Mouse (Mus musculus): ENCODE data around the gene Arhgap18. TPM values are rescaled to one million over a fixed set of nuclear protein-coding genes. Genes with fewer than 3 reads are reported as not detected.

The Arhgap18 gene
- polyA plus RNA-seq, 1 experiment from 2014 or later = 13.9 TPM

- WGBS = 81% methylated on average over 1 of the region's 1 CpGs
- H3K9me3 ChIP-seq (replicated peaks; ENCODE audit: control insufficient read depth, low read length, poor library complexity, severe bottlenecking) = no peaks in the 10 kb centered on the region
- no peak overlapping the region for H3K4me3 ChIP-seq (ENCODE audit: low read depth, low read length)
- 0 out of 2 replicates have a peak, but pooled peaks cover 2% of the 10 kb centered on the region for H3K36me3 ChIP-seq (ENCODE audit: control insufficient read depth, insufficient read depth, low read length)
- no peak overlapping the region for H3K9ac ChIP-seq (ENCODE audit: low read depth, low read length)
- no peak overlapping the region for H3K4me2 ChIP-seq (ENCODE audit: low read length)
- no peaks in the 10 kb centered on the region for H3K4me1 ChIP-seq (ENCODE audit: control insufficient read depth, insufficient read depth, low read length)
- ATAC-seq = no peak
- no peaks in the 10 kb centered on the region for H3K27me3 ChIP-seq (ENCODE audit: control insufficient read depth, insufficient read depth, low read depth, low read length)
- no peak overlapping the region for H3K27ac ChIP-seq (ENCODE audit: low read length)
These were observed 110.8 kb downstream of the Arhgap18 start for GRCm38 (mm10) chr10:26863982-26864381.

GRCm38 (mm10) chr10:26870802-26871201 lies 117.6 kb downstream of the Arhgap18 start:
- no peaks in the 10 kb centered on the region for H3K36me3 ChIP-seq (ENCODE audit: control insufficient read depth, insufficient read depth, low read length)
- H3K9ac ChIP-seq (ENCODE audit: low read depth, low read length) = no peak overlapping the region
- no peak overlapping the region for H3K4me3 ChIP-seq (ENCODE audit: low read depth, low read length)
- 41% methylated on average over 2 of the region's 2 CpGs for WGBS
- peaks cover 6% of the 10 kb centered on the region; the same call in 1 of the 2 replicates for H3K4me1 ChIP-seq (ENCODE audit: control insufficient read depth, insufficient read depth, low read length)
- H3K27ac ChIP-seq (ENCODE audit: low read length) = peak overlapping the region; percentile 65
- no peak overlapping the region for H3K4me2 ChIP-seq (ENCODE audit: low read length)
- H3K27me3 ChIP-seq (ENCODE audit: control insufficient read depth, insufficient read depth, low read depth, low read length) = no peaks in the 10 kb centered on the region
- peak; percentile 83 for ATAC-seq
- H3K9me3 ChIP-seq (replicated peaks; ENCODE audit: control insufficient read depth, low read length, poor library complexity, severe bottlenecking) = no peaks in the 10 kb centered on the region

GRCm38 (mm10) chr10:26877309-26877708 lies 124.1 kb downstream of the Arhgap18 start:
- ATAC-seq = no peak
- Histone ChIP-seq H3K4me2 (ENCODE audit: low read length) (no peak overlapping the region), H3K4me1 (ENCODE audit: control insufficient read depth, insufficient read depth, low read length) (no peaks in the 10 kb centered on the region), H3K9me3 (replicated peaks; ENCODE audit: control insufficient read depth, low read length, poor library complexity, severe bottlenecking) (no peaks in the 10 kb centered on the region), H3K4me3 (ENCODE audit: low read depth, low read length) (no peak overlapping the region), H3K36me3 (ENCODE audit: control insufficient read depth, insufficient read depth, low read length) (no peaks in the 10 kb centered on the region), H3K27ac (ENCODE audit: low read length) (no peak overlapping the region), H3K9ac (ENCODE audit: low read depth, low read length) (no peak overlapping the region), H3K27me3 (ENCODE audit: control insufficient read depth, insufficient read depth, low read depth, low read length) (no peaks in the 10 kb centered on the region)
- WGBS = 83% methylated on average over 11 of the region's 11 CpGs

GRCm38 (mm10) chr10:26878924-26879600 lies 125.8 kb downstream of the Arhgap18 start:
- Histone ChIP-seq H3K4me2 (ENCODE audit: low read length) (no peak overlapping the region), H3K27ac (ENCODE audit: low read length) (no peak overlapping the region), H3K36me3 (ENCODE audit: control insufficient read depth, insufficient read depth, low read length) (no peaks in the 10 kb centered on the region), H3K27me3 (ENCODE audit: control insufficient read depth, insufficient read depth, low read depth, low read length) (no peaks in the 10 kb centered on the region), H3K4me3 (ENCODE audit: low read depth, low read length) (no peak overlapping the region), H3K9me3 (replicated peaks; ENCODE audit: control insufficient read depth, low read length, poor library complexity, severe bottlenecking) (no peaks in the 10 kb centered on the region), H3K4me1 (ENCODE audit: control insufficient read depth, insufficient read depth, low read length) (no peaks in the 10 kb centered on the region), H3K9ac (ENCODE audit: low read depth, low read length) (no peak overlapping the region)
- no peak for ATAC-seq
- WGBS = 88% methylated on average over 9 of the region's 9 CpGs

GRCm38 (mm10) chr10:26884949-26885348 lies 131.7 kb downstream of the Arhgap18 start:
- no peaks in the 10 kb centered on the region; the same call in 1 of the 2 replicates for H3K4me1 ChIP-seq (ENCODE audit: control insufficient read depth, insufficient read depth, low read length)
- 73% methylated on average over 8 of the region's 8 CpGs for WGBS
- H3K27me3 ChIP-seq (ENCODE audit: control insufficient read depth, insufficient read depth, low read depth, low read length) = no peaks in the 10 kb centered on the region
- no peak overlapping the region for H3K27ac ChIP-seq (ENCODE audit: low read length)
- ATAC-seq = no peak
- no peak overlapping the region for H3K9ac ChIP-seq (ENCODE audit: low read depth, low read length)
- H3K4me2 ChIP-seq (ENCODE audit: low read length) = no peak overlapping the region
- H3K9me3 ChIP-seq (replicated peaks; ENCODE audit: control insufficient read depth, low read length, poor library complexity, severe bottlenecking) = no peaks in the 10 kb centered on the region
- no peaks in the 10 kb centered on the region for H3K36me3 ChIP-seq (ENCODE audit: control insufficient read depth, insufficient read depth, low read length)
- H3K4me3 ChIP-seq (ENCODE audit: low read depth, low read length) = no peak overlapping the region

- no peaks in the 10 kb centered on the region; the same call in 1 of the 2 replicates for H3K4me1 ChIP-seq (ENCODE audit: control insufficient read depth, insufficient read depth, low read length)
- WGBS = 17% methylated on average over 6 of the region's 6 CpGs
- H3K9me3 ChIP-seq (replicated peaks; ENCODE audit: control insufficient read depth, low read length, poor library complexity, severe bottlenecking) = no peaks in the 10 kb centered on the region
- no peak overlapping the region for H3K27ac ChIP-seq (ENCODE audit: low read length)
- H3K4me2 ChIP-seq (ENCODE audit: low read length) = no peak overlapping the region
- no peaks in the 10 kb centered on the region for H3K36me3 ChIP-seq (ENCODE audit: control insufficient read depth, insufficient read depth, low read length)
- no peak for ATAC-seq
- H3K27me3 ChIP-seq (ENCODE audit: control insufficient read depth, insufficient read depth, low read depth, low read length) = no peaks in the 10 kb centered on the region
- H3K4me3 ChIP-seq (ENCODE audit: low read depth, low read length) = no peak overlapping the region
- no peak overlapping the region for H3K9ac ChIP-seq (ENCODE audit: low read depth, low read length)
These were observed 136.0 kb downstream of the Arhgap18 start for GRCm38 (mm10) chr10:26889226-26889625.

GRCm38 (mm10) chr10:26889754-26890153 lies 136.5 kb downstream of the Arhgap18 start:
- H3K27ac ChIP-seq (ENCODE audit: low read length) = no peak overlapping the region
- no peaks in the 10 kb centered on the region for H3K27me3 ChIP-seq (ENCODE audit: control insufficient read depth, insufficient read depth, low read depth, low read length)
- no peak for ATAC-seq
- H3K4me3 ChIP-seq (ENCODE audit: low read depth, low read length) = no peak overlapping the region
- WGBS = 57% methylated on average over 2 of the region's 2 CpGs
- H3K9ac ChIP-seq (ENCODE audit: low read depth, low read length) = no peak overlapping the region
- H3K9me3 ChIP-seq (replicated peaks; ENCODE audit: control insufficient read depth, low read length, poor library complexity, severe bottlenecking) = no peaks in the 10 kb centered on the region
- no peaks in the 10 kb centered on the region; the same call in 1 of the 2 replicates for H3K4me1 ChIP-seq (ENCODE audit: control insufficient read depth, insufficient read depth, low read length)
- H3K4me2 ChIP-seq (ENCODE audit: low read length) = no peak overlapping the region
- no peaks in the 10 kb centered on the region for H3K36me3 ChIP-seq (ENCODE audit: control insufficient read depth, insufficient read depth, low read length)

- Histone ChIP-seq H3K36me3 (ENCODE audit: control insufficient read depth, insufficient read depth, low read length) (no peaks in the 10 kb centered on the region), H3K27me3 (ENCODE audit: control insufficient read depth, insufficient read depth, low read depth, low read length) (no peaks in the 10 kb centered on the region), H3K4me2 (ENCODE audit: low read length) (no peak overlapping the region), H3K4me1 (ENCODE audit: control insufficient read depth, insufficient read depth, low read length) (no peaks in the 10 kb centered on the region; the same call in 1 of the 2 replicates), H3K27ac (ENCODE audit: low read length) (peak overlapping the region; percentile 63; the same call in 1 of the 2 replicates), H3K9me3 (replicated peaks; ENCODE audit: control insufficient read depth, low read length, poor library complexity, severe bottlenecking) (no peaks in the 10 kb centered on the region), H3K4me3 (ENCODE audit: low read depth, low read length) (no peak overlapping the region), H3K9ac (ENCODE audit: low read depth, low read length) (no peak overlapping the region)
- ATAC-seq = peak; percentile 90
- WGBS = 1% methylated on average over 4 of the region's 4 CpGs
These were observed 137.2 kb downstream of the Arhgap18 start for GRCm38 (mm10) chr10:26890269-26890955.

- no peaks in the 10 kb centered on the region for H3K27me3 ChIP-seq (ENCODE audit: control insufficient read depth, insufficient read depth, low read depth, low read length)
- no peaks in the 10 kb centered on the region for H3K36me3 ChIP-seq (ENCODE audit: control insufficient read depth, insufficient read depth, low read length)
- no peaks in the 10 kb centered on the region; the same call in 1 of the 2 replicates for H3K4me1 ChIP-seq (ENCODE audit: control insufficient read depth, insufficient read depth, low read length)
- H3K4me3 ChIP-seq (ENCODE audit: low read depth, low read length) = no peak overlapping the region
- ATAC-seq = no peak
- no peak overlapping the region for H3K9ac ChIP-seq (ENCODE audit: low read depth, low read length)
- H3K9me3 ChIP-seq (replicated peaks; ENCODE audit: control insufficient read depth, low read length, poor library complexity, severe bottlenecking) = no peaks in the 10 kb centered on the region
- no peak overlapping the region for H3K27ac ChIP-seq (ENCODE audit: low read length)
- WGBS = 88% methylated on average over 1 of the region's 1 CpGs
- no peak overlapping the region for H3K4me2 ChIP-seq (ENCODE audit: low read length)
These were observed 139.9 kb downstream of the Arhgap18 start for GRCm38 (mm10) chr10:26893091-26893490.
